Mouse (Mus musculus): ENCODE measurements around the gene Gm20715.
"Not testable (repeated sequence)": the region's sequence is repeated elsewhere in the genome, so short reads cannot be mapped to it uniquely, and the experiment has no call there.

Gm20715 gene

GRCm38 (mm10) chr7:6429381-6429780 lies 19.3 kb downstream of the Gm20715 start:
- DNase-seq (ENCODE audit: low read depth, low spot score), result no peak

- no peak for DNase-seq (ENCODE audit: low read depth, low spot score)
These were observed 20.3 kb downstream of the Gm20715 start for GRCm38 (mm10) chr7:6430342-6430741.

GRCm38 (mm10) chr7:6438388-6438787 lies 28.3 kb downstream of the Gm20715 start, which contains the start of gene Olfr1344:
TSS of gene Olfr1344 (plus strand) at chr7:6438688.
- no peak for DNase-seq (ENCODE audit: low read depth, low spot score)

GRCm38 (mm10) chr7:6441173-6441572 lies 31.1 kb downstream of the Gm20715 start:
- DNase-seq (ENCODE audit: low read depth, low spot score), result no peak

GRCm38 (mm10) chr7:6447771-6448170 lies 37.7 kb downstream of the Gm20715 start:
- no peak for DNase-seq (ENCODE audit: low read depth, low spot score)

- no peak for DNase-seq (ENCODE audit: low read depth, low spot score)
These were observed 45.8 kb downstream of the Gm20715 start, which contains the start of gene Olfr1336 for GRCm38 (mm10) chr7:6455868-6456267. TSS of gene Olfr1336 (plus strand) at chr7:6456168.

- DNase-seq (ENCODE audit: low read depth, low spot score), result no peak
These were observed 46.3 kb downstream of the Gm20715 start for GRCm38 (mm10) chr7:6456399-6456798.

- no peak for DNase-seq (ENCODE audit: low read depth, low spot score)
These were observed 56.9 kb downstream of the Gm20715 start, which contains the start of gene Olfr1346 for GRCm38 (mm10) chr7:6466951-6467350. TSS of gene Olfr1346 (plus strand) at chr7:6467101.

- not testable (repeated sequence) for DNase-seq (ENCODE audit: low read depth, low spot score)
These were observed 67.6 kb downstream of the Gm20715 start for GRCm38 (mm10) chr7:6477633-6478032.

GRCm38 (mm10) chr7:6486841-6487240 lies 76.8 kb downstream of the Gm20715 start, which contains the start of gene Olfr5:
TSS of gene Olfr5 (minus strand) at chr7:6486941.
- DNase-seq (ENCODE audit: low read depth, low spot score), result no peak
